Mouse (Mus musculus): ENCODE results near the gene Tmem222.

DNA sequence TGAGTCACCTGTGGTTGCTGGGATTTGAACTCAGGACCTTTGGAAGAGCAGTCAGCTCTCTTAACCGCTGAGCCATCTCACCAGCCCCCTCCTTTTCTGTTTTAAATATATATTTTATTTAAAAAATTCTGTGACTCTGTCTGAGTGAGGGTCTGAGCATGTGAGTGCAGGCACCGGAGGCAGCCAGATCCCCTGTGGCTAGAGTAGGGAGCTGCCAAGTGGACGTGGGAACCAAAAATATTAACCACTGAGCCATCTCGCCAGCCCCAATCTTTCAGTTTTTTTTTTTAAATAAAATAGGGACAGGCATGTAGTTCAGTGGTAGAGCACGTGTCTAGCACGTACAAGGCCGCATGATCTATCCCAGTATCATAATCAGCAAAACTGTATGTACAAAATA is 27.2 kb upstream of the Tmem222 start:
- no peak for TF ChIP-seq GATA1 (IDR thresholded peaks at IDR 0.05; ENCODE audit: low read length)
- TF ChIP-seq TAL1 (IDR thresholded peaks at IDR 0.05; ENCODE audit: low read length) = no peak

All from erythroblast, embryonic 14.5 days (primary cell).